Mouse (Mus musculus) G1E (cell line): ENCODE results near the gene Mmp25. TPM values are rescaled to one million over a fixed set of nuclear protein-coding genes. Genes with fewer than 3 reads are reported as not detected.

Experiments
- ATAC-seq: 2 replicates; pipeline ENCODE4 v1.8.0; 2016; ENCODE audit warnings: mild to moderate bottlenecking; ENCODE audit not compliant: insufficient number of reproducible peaks, poor library complexity, low FRiP score, severe bottlenecking; ENCODE audit errors: extremely low read depth
- DNase-seq: peaks from one replicate; pipeline ENCODE4 v3.0.0; 2012; ENCODE audit warnings: low spot score
- H3K27me3 ChIP-seq: 2 replicates; pipeline ENCODE4 v1.6.1; 2012; ENCODE audit warnings: mild to moderate bottlenecking, low read length, inconsistent platforms; ENCODE audit not compliant: insufficient read depth
- H3K36me3 ChIP-seq: replicated peaks from 2 replicates; pipeline ENCODE3; 2012; ENCODE audit warnings: mild to moderate bottlenecking, inconsistent platforms
- H3K4me1 ChIP-seq: 2 replicates; pipeline ENCODE4 v1.6.1; 2012; ENCODE audit warnings: low read depth, low read length, inconsistent platforms, mixed read lengths; ENCODE audit not compliant: insufficient read depth
- H3K4me3 ChIP-seq: 2 replicates; pipeline ENCODE4 v1.5.1; 2012; ENCODE audit warnings: low read depth, mild to moderate bottlenecking, inconsistent platforms, low read length, moderate library complexity, mixed read lengths
- H3K9me3 ChIP-seq: replicated peaks from 2 replicates; pipeline ENCODE4 v1.6.1; 2012; ENCODE audit warnings: inconsistent platforms
- CTCF ChIP-seq: IDR thresholded peaks from 2 replicates; pipeline ENCODE4 v1.5.1; 2012; ENCODE audit warnings: low read depth, low read length, inconsistent platforms, mixed read lengths
- GATA1 ChIP-seq: IDR thresholded peaks from 2 replicates; pipeline ENCODE4 v1.6.1; 2012; ENCODE audit warnings: borderline replicate concordance, low read length, inconsistent platforms, mixed read lengths
- GATA2 ChIP-seq: IDR thresholded peaks from 2 replicates; pipeline ENCODE4 v1.6.1; 2012; ENCODE audit warnings: low read depth, low read length, inconsistent platforms, borderline replicate concordance
- POLR2AphosphoS5 ChIP-seq: IDR thresholded peaks from 2 replicates; pipeline ENCODE4 v1.6.1; 2012; ENCODE audit warnings: low read depth, low read length, inconsistent platforms; ENCODE audit not compliant: insufficient replicate concordance
- TAL1 ChIP-seq: conservative IDR thresholded peaks from 2 replicates; pipeline ENCODE4 v1.6.1; 2012; ENCODE audit warnings: low read depth, low read length, inconsistent platforms, mixed read lengths
- polyA plus RNA-seq: library from polyadenylated mRNA; stranded (reverse); fragments of >175 nt; gene quantifications from 2 replicates; pipeline ENCODE4 v1.2.3, GENCODE M21; 2012
- total RNA-seq, 2 experiments: library from RNA; stranded (forward) in 1 of 2; stranded (reverse) in 1 of 2; fragments of 200-1000 nt in 1 of 2; fragments of >200 nt in 1 of 2; fragmentation: Nextera tagmentation in 1 of 2; gene quantifications; 2 replicates each; pipeline ENCODE4 v1.2.3; 2014 to 2017

Gene Mmp25
- total and polyA plus RNA-seq, 3 experiments = 0.11 TPM; not detected in 2

GRCm38 (mm10) chr17:23675127-23675526, 30.1 kb upstream of the Mmp25 start:
- TF ChIP-seq GATA1 = no peak
- TF ChIP-seq POLR2AphosphoS5 = no peak
- TF ChIP-seq CTCF = no peak
- no peak for TF ChIP-seq TAL1
- TF ChIP-seq GATA2 = no peak
- H3K9me3 ChIP-seq = no peaks in the 10 kb centered on the region
- peaks cover 15% of the 10 kb centered on the region for H3K27me3 ChIP-seq
- H3K4me3 ChIP-seq = peak overlapping the region; percentile 8; the same call in 1 of the 2 replicates
- peaks cover 70% of the 10 kb centered on the region for H3K4me1 ChIP-seq
- H3K36me3 ChIP-seq = peaks cover 35% of the 10 kb centered on the region
- ATAC-seq = no peak
- no peak for DNase-seq

- Histone ChIP-seq H3K36me3 (peaks cover 42% of the 10 kb centered on the region), H3K9me3 (no peaks in the 10 kb centered on the region), H3K4me3 (peak overlapping the region; percentile 76), H3K27me3 (peaks cover 8% of the 10 kb centered on the region), H3K4me1 (peaks cover 68% of the 10 kb centered on the region)
- no peak for TF ChIP-seq GATA1
- no peak for TF ChIP-seq POLR2AphosphoS5
- no peak for TF ChIP-seq CTCF
- TF ChIP-seq TAL1 = no peak
- no peak for TF ChIP-seq GATA2
- ATAC-seq (no peak), DNase-seq (no peak)
Measured at GRCm38 (mm10) chr17:23674271-23674952, 29.3 kb upstream of the Mmp25 start.

- ATAC-seq (peak; percentile 91), DNase-seq (peak; percentile 77)
- H3K27me3 ChIP-seq = no peaks in the 10 kb centered on the region
- peaks cover 51% of the 10 kb centered on the region for H3K36me3 ChIP-seq
- H3K4me3 ChIP-seq = peak within 1 kb of the TSS; percentile 76
- peaks cover 65% of the 10 kb centered on the region for H3K4me1 ChIP-seq
- TF ChIP-seq TAL1 (no peak), CTCF (no peak), GATA2 (no peak), GATA1 (no peak), POLR2AphosphoS5 (no peak)
- H3K9me3 ChIP-seq = no peaks in the 10 kb centered on the region
Measured at GRCm38 (mm10) chr17:23673424-23674073, 28.5 kb upstream of the Mmp25 start, which contains the start of the genes Hcfc1r1 and Thoc6. Gene Hcfc1r1, plus strand, starts transcription at chr17:23673596. Gene Thoc6, minus strand, starts transcription at chr17:23673882.

- Histone ChIP-seq H3K9me3 (no peaks in the 10 kb centered on the region), H3K36me3 (peaks cover 59% of the 10 kb centered on the region), H3K27me3 (no peaks in the 10 kb centered on the region), H3K4me3 (peak overlapping the region; percentile 76), H3K4me1 (peaks cover 58% of the 10 kb centered on the region)
- TF ChIP-seq TAL1 (no peak), GATA2 (no peak)
- no peak for DNase-seq
- no peak for ATAC-seq
Measured at GRCm38 (mm10) chr17:23672761-23673160, 27.7 kb upstream of the Mmp25 start.

- no peaks in the 10 kb centered on the region for H3K9me3 ChIP-seq
- H3K36me3 ChIP-seq = peaks cover 71% of the 10 kb centered on the region
- H3K4me1 ChIP-seq = peaks cover 47% of the 10 kb centered on the region
- no peak for ATAC-seq
- H3K4me3 ChIP-seq = no peak overlapping the region; the same call in 1 of the 2 replicates
- no peaks in the 10 kb centered on the region for H3K27me3 ChIP-seq
- no peak for TF ChIP-seq CTCF
- TF ChIP-seq POLR2AphosphoS5 = no peak
- no peak for TF ChIP-seq TAL1
- no peak for TF ChIP-seq GATA1
- TF ChIP-seq GATA2 = no peak
- no peak for DNase-seq
Measured at GRCm38 (mm10) chr17:23671519-23671918, 26.4 kb upstream of the Mmp25 start.

GRCm38 (mm10) chr17:23670516-23671074, 25.5 kb upstream of the Mmp25 start:
- DNase-seq = no peak
- Histone ChIP-seq H3K4me3 (no peak overlapping the region), H3K4me1 (peaks cover 40% of the 10 kb centered on the region), H3K9me3 (no peaks in the 10 kb centered on the region), H3K27me3 (no peaks in the 10 kb centered on the region), H3K36me3 (peaks cover 78% of the 10 kb centered on the region)
- TF ChIP-seq TAL1 (no peak), GATA2 (no peak), GATA1 (no peak), CTCF (no peak), POLR2AphosphoS5 (no peak)
- ATAC-seq = no peak
